Mouse (Mus musculus) left cerebral cortex, adult 2 months (tissue): Measurements from ENCODE around the gene Cox7b. TPM values are rescaled to one million over a fixed set of nuclear protein-coding genes. Genes with fewer than 3 reads are reported as not detected.
A peak's percentile ranks its signal among the peaks of the same experiment; 100 is the strongest.
"Not testable (repeated sequence)": the region's sequence is repeated elsewhere in the genome, so short reads cannot be mapped to it uniquely, and the experiment has no call there.

Experiments used
- DNase-seq, 2 experiments: peaks; one replicate each; pipeline ENCODE4 v3.0.0; 2021 to 2022; ENCODE audit warnings: low spot score in 2 of 2, mixed read lengths in 1 of 2; ENCODE audit errors: extremely low spot score in 1 of 2
- H3K27ac ChIP-seq: fragments of 200-600 bp; 2 replicates; pipeline ENCODE4 v1.8.1; 2022
- H3K4me3 ChIP-seq: fragments of 200-600 bp; 2 replicates; pipeline ENCODE4 v1.8.1; 2022
- CTCF ChIP-seq: fragments of 200-600 bp; IDR thresholded peaks from 2 replicates; pipeline ENCODE4 v1.8.1; 2022; ENCODE audit warnings: antibody characterized with exemption, mild to moderate bottlenecking, moderate library complexity
- intact Hi-C: fragments of 180-260 bp; cut with DNase I; formaldehyde crosslinking; loops from one replicate; pipeline ENCODE4 v1.15.1; 2025
- long read RNA-seq, 2 experiments: library from polyadenylated mRNA; stranded (forward); transcript quantifications; one replicate each; pipeline ENCODE4 v2.0.0; 2021; ENCODE audit warnings: borderline mapping rate in 2 of 2
- total RNA-seq, 2 experiments: library from RNA; stranded (reverse); gene quantifications; 2 replicates each; pipeline ENCODE4 v1.2.3; 2021

Cox7b gene
- 100 to 1,000 TPM; 300 to 319 TPM for total RNA-seq
- long read RNA-seq, experiment 1, transcript Cox7b-201 (3 exons, 1,001 nt) = major isoform, 125 of 129 reads
- long read RNA-seq, experiment 1, partial matches to known transcripts = 2 of 129 reads
- long read RNA-seq, experiment 1, other reads (novel, unspliced or antisense) = 1 of 129 reads
- long read RNA-seq, experiment 2, transcript Cox7b-201 (3 exons, 1,001 nt) = major isoform, 89 of 94 reads
- long read RNA-seq, experiment 2, partial matches to known transcripts = 0 of 94 reads
- long read RNA-seq, experiment 2, other reads (novel, unspliced or antisense) = 4 of 94 reads

GRCm38 (mm10) chrX:106015571-106016322 lies at the start of gene Cox7b:
Gene Cox7b (plus strand): TSS chrX:106015700.
- H3K27ac ChIP-seq = peak within 1 kb of the TSS; percentile 87
- H3K4me3 ChIP-seq = peak within 1 kb of the TSS; percentile 60
- TF ChIP-seq CTCF = no peak
- intact Hi-C loops = no loop called here
- peak; percentile 65 to 72 for DNase-seq

- no peak overlapping the region for H3K4me3 ChIP-seq
- no peak for TF ChIP-seq CTCF
- no peak for DNase-seq
- H3K27ac ChIP-seq = no peak overlapping the region
- intact Hi-C loops = no loop called here
Observed at GRCm38 (mm10) chrX:106001605-106002004, 13.9 kb upstream of the Cox7b start.

GRCm38 (mm10) chrX:106010762-106011161 lies 4.7 kb upstream of the Cox7b start:
- intact Hi-C loops = loop anchor here (5.0 kb wide), 2 partner anchors 83 to 888 kb away; partner anchors contain the start of genes Atrx and Magee1
- H3K27ac ChIP-seq = no peak overlapping the region
- peak overlapping the region; percentile 60 for H3K4me3 ChIP-seq
- no peak for TF ChIP-seq CTCF
- no peak for DNase-seq

GRCm38 (mm10) chrX:106011465-106012159 lies 3.9 kb upstream of the Cox7b start, which contains the start of gene Magt1:
Gene Magt1 (minus strand): TSS chrX:106011906.
- no peak for TF ChIP-seq CTCF
- DNase-seq = peak; percentile 71 to 81
- peak within 1 kb of the TSS; percentile 89 for H3K27ac ChIP-seq
- intact Hi-C loops = loop anchor here (5.0 kb wide), 2 partner anchors 84 to 889 kb away; partner anchors contain the start of genes Atrx and Magee1
- peak within 1 kb of the TSS; percentile 60 for H3K4me3 ChIP-seq

GRCm38 (mm10) chrX:106012559-106012958 lies 2.9 kb upstream of the Cox7b start:
- H3K27ac ChIP-seq = no peak overlapping the region
- TF ChIP-seq CTCF = no peak
- peak overlapping the region; percentile 25; the same call in 1 of the 2 replicates for H3K4me3 ChIP-seq
- intact Hi-C loops = loop anchor here (5.0 kb wide), 2 partner anchors 85 to 890 kb away; partner anchors contain the start of genes Atrx and Magee1
- DNase-seq = no peak

GRCm38 (mm10) chrX:106013217-106013616 lies 2.3 kb upstream of the Cox7b start:
- Histone ChIP-seq H3K4me3 (no peak overlapping the region), H3K27ac (no peak overlapping the region)
- DNase-seq = peak; percentile 23 to 31
- peak; percentile 75 for TF ChIP-seq CTCF
- intact Hi-C loops = loop anchor here (5.0 kb wide), 2 partner anchors 86 to 891 kb away; partner anchors contain the start of genes Atrx and Magee1

GRCm38 (mm10) chrX:106014741-106015377 lies 641 bp upstream of the Cox7b start:
- not testable (repeated sequence) for DNase-seq
- intact Hi-C loops = loop anchor here (5.0 kb wide), 2 partner anchors 88 to 893 kb away; partner anchors contain the start of genes Atrx and Magee1
- Histone ChIP-seq H3K27ac (peak overlapping the region; percentile 29; the same call in 1 of the 2 replicates), H3K4me3 (peak overlapping the region; percentile 60; the same call in 1 of the 2 replicates)

GRCm38 (mm10) chrX:106017102-106017501 lies 1.6 kb downstream of the Cox7b start:
- Histone ChIP-seq H3K4me3 (peak overlapping the region; percentile 60), H3K27ac (no peak overlapping the region)
- DNase-seq = no peak
- intact Hi-C loops = no loop called here
- no peak for TF ChIP-seq CTCF

GRCm38 (mm10) chrX:106017516-106017915 lies 2.0 kb downstream of the Cox7b start:
- intact Hi-C loops = no loop called here
- no peak overlapping the region for H3K27ac ChIP-seq
- no peak for TF ChIP-seq CTCF

GRCm38 (mm10) chrX:106026418-106027342 lies 11.2 kb downstream of the Cox7b start, which contains the start of gene Atp7a:
Gene Atp7a (plus strand): TSS chrX:106027276.
- peak; percentile 79 to 88 for DNase-seq
- peak within 1 kb of the TSS; percentile 76 for H3K27ac ChIP-seq
- TF ChIP-seq CTCF = peak; percentile 64
- peak within 1 kb of the TSS; percentile 53 for H3K4me3 ChIP-seq
- intact Hi-C loops = loop anchor here (1.0 to 10.0 kb wide), 4 partner anchors 79 to 358 kb away; no protein-coding TSS in a partner anchor

More at GRCm38 (mm10) chrX:106017516-106017915, 2.0 kb downstream of the Cox7b start:
- no peak for DNase-seq
- H3K4me3 ChIP-seq = no peak overlapping the region
